Mouse (Mus musculus) midbrain, embryonic 11.5 days (tissue): ENCODE data around the gene Nup210l. TPM values are rescaled to one million over a fixed set of nuclear protein-coding genes. Genes with fewer than 3 reads are reported as not detected.

Experiments used
- ATAC-seq: fragments of 200-750 bp; cut with Nextera tagmentation; 2 replicates; pipeline ENCODE4 v1.8.0; 2017; ENCODE audit warnings: moderate TSS enrichment, moderate library complexity; ENCODE audit not compliant: low FRiP score
- DNase-seq: peaks from one replicate; pipeline ENCODE4 v3.0.0; 2015; ENCODE audit warnings: low spot score; ENCODE audit errors: missing footprints
- H3K27ac ChIP-seq: fragments of 300-500 bp; sonication (generic); 2 replicates; pipeline ENCODE4 v1.5.1; 2014; ENCODE audit warnings: low read depth, low read length
- H3K27me3 ChIP-seq: fragments of 300-500 bp; sonication (generic); 2 replicates; pipeline ENCODE4 v1.6.1; 2014; ENCODE audit warnings: mild to moderate bottlenecking, low read length, moderate library complexity, mixed read lengths; ENCODE audit not compliant: control insufficient read depth, insufficient read depth
- H3K36me3 ChIP-seq: fragments of 300-500 bp; sonication (generic); 2 replicates; pipeline ENCODE4 v1.6.1; 2014; ENCODE audit warnings: mild to moderate bottlenecking, low read length, moderate library complexity, mixed read lengths; ENCODE audit not compliant: control insufficient read depth, insufficient read depth
- H3K4me1 ChIP-seq: fragments of 300-500 bp; sonication (generic); 2 replicates; pipeline ENCODE4 v1.6.1; 2014; ENCODE audit warnings: low read length; ENCODE audit not compliant: control insufficient read depth, insufficient read depth
- H3K4me2 ChIP-seq: fragments of 300-500 bp; sonication (generic); 2 replicates; pipeline ENCODE4 v1.6.1; 2014; ENCODE audit warnings: mild to moderate bottlenecking, moderate library complexity
- H3K4me3 ChIP-seq: fragments of 300-500 bp; sonication (generic); 2 replicates; pipeline ENCODE4 v1.5.1; 2014; ENCODE audit warnings: low read depth, low read length
- H3K9ac ChIP-seq: fragments of 300-500 bp; sonication (generic); 2 replicates; pipeline ENCODE4 v1.6.1; 2014; ENCODE audit warnings: low read length
- H3K9me3 ChIP-seq: fragments of 300-500 bp; sonication (generic); 2 replicates; pipeline ENCODE4 v1.6.1; 2016; ENCODE audit warnings: low read length; ENCODE audit not compliant: control insufficient read depth
- WGBS: fragments of 180-500 bp; shearing (Covaris S2); extraction: QIAGEN DNeasy Blood & Tissue Kit; methylation state at CpG from one replicate; pipeline ENCODE4 v1.1.7; 2014; 5-methylcytosine and 5-hydroxymethylcytosine counted together
- polyA plus RNA-seq: library from polyadenylated mRNA; unstranded; fragments of >200 nt; fragmentation: Nextera tagmentation; extraction: Ambion mirVana; gene quantifications from 2 replicates; pipeline ENCODE4 v1.2.1, GENCODE M21; 2014

Gene Nup210l
- polyA plus RNA-seq, 1 experiment from 2014 or later: 0.60 TPM

DNA sequence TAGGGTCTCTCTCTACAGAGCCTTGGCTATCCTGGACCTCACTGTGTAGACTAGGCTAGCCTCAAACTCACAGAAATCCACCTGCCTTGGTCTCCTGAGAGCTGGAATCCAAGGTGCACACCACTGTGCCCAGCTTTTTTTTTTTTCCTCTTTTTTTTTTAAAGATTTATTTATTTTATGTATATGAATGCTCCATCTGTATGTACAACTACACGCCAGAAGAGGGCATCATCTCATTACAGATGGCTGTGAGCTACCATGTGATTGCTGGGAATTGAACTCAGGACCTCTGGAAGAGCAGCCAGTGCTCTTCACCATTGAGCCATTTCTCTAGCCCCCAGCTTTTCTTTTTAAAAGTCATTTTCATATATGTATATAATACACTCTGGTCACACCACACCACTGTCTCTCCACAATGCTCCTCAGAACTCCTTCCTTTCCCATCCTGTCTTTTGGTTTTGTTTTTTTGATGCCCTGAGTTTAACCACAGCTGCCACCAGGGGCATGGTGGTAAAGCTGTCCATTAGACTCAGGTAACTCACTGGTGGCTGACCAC is 112.0 kb downstream of the Nup210l start:
- Histone ChIP-seq H3K4me3 (no peak overlapping the region), H3K9me3 (no peaks in the 10 kb centered on the region), H3K27ac (no peak overlapping the region), H3K36me3 (no peaks in the 10 kb centered on the region; the same call in 1 of the 2 replicates), H3K4me1 (peaks cover 18% of the 10 kb centered on the region), H3K4me2 (no peak overlapping the region), H3K27me3 (no peaks in the 10 kb centered on the region), H3K9ac (no peak overlapping the region)
- DNase-seq (peak; percentile 68), ATAC-seq (no peak)
- WGBS: 25% methylated on average over 1 of the region's 1 CpGs

DNA sequence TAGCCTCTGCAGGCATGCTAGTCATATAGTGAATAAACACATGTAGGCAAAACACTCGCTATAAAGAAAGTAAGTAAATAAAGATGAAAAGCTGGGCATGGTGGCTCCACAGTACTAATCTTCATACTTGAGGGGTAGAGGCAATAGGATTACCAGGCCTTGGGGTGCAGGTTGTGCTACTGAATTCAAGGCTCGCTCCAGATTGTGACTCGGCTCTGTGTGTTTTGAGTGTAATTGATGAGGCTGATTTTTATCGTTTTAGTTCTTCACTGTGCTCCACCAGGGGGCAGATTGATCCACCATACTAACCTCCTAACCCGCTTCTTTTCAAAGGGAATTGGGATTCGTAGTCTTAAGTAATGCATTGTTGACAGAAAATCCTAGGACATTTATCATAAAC is 116.2 kb downstream of the Nup210l start:
- no peak for DNase-seq
- H3K36me3 ChIP-seq: no peaks in the 10 kb centered on the region; the same call in 1 of the 2 replicates
- H3K4me1 ChIP-seq: peaks cover 9% of the 10 kb centered on the region
- no peaks in the 10 kb centered on the region for H3K27me3 ChIP-seq
- H3K4me2 ChIP-seq: peak overlapping the region; percentile 71
- H3K4me3 ChIP-seq: peak overlapping the region; percentile 36
- 13% methylated on average over 6 of the region's 6 CpGs for WGBS
- peak; percentile 60 for ATAC-seq
- H3K9ac ChIP-seq: peak overlapping the region; percentile 74
- H3K9me3 ChIP-seq: no peaks in the 10 kb centered on the region
- peak overlapping the region; percentile 51 for H3K27ac ChIP-seq

DNA sequence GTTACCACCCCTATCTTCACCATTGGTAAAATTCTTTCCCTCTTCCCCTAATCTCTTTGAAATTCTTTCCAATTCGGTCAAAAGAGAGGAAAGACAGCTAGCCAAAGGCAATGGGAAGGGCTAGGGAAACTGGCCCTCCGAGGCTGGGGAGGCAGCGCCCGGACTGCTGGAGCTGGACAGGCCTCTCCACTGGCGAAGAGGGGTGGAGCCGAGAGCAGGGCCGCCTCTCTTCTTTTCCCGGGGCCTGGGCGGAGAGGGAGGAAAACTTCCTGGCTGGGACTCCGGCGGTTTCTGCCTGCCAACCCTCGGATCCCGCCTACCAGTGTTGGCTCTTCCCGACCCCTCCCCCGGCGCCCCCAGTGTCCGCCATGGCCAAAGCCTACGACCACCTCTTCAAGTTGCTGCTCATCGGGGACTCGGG is 116.6 kb downstream of the Nup210l start:
- WGBS: 0% methylated on average over 18 of the region's 20 CpGs
- ATAC-seq (peak; percentile 78), DNase-seq (peak; percentile 95)
- no peaks in the 10 kb centered on the region for H3K9me3 ChIP-seq
- H3K4me1 ChIP-seq: peaks cover 9% of the 10 kb centered on the region
- H3K27ac ChIP-seq: peak overlapping the region; percentile 51
- no peaks in the 10 kb centered on the region; the same call in 1 of the 2 replicates for H3K36me3 ChIP-seq
- peak overlapping the region; percentile 36 for H3K4me3 ChIP-seq
- peak overlapping the region; percentile 71 for H3K4me2 ChIP-seq
- peak overlapping the region; percentile 74 for H3K9ac ChIP-seq
- H3K27me3 ChIP-seq: no peaks in the 10 kb centered on the region

DNA sequence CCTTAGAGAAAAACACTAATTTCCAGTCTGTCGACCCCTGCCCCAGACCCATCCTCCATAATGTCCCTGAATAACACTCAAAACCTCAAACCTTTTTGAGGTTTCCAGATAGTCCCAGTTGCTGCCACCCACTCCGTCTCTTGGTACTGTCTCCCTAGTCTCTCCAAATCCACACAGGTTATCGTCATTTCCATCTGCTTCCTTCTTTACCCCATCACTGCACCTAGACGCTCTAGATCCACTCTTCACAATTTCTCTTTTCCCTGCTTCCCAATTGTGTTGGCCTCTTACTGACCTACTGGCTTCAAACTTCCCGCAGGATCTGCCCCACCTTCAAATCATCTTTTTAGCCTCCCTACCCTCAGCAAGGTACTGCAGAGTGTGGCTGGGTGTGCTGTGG is 117.2 kb downstream of the Nup210l start:
- Histone ChIP-seq H3K9me3 (no peaks in the 10 kb centered on the region), H3K27me3 (no peaks in the 10 kb centered on the region), H3K9ac (peak overlapping the region; percentile 74), H3K4me3 (peak overlapping the region; percentile 36), H3K4me1 (peaks cover 9% of the 10 kb centered on the region), H3K4me2 (peak overlapping the region; percentile 71), H3K36me3 (no peaks in the 10 kb centered on the region; the same call in 1 of the 2 replicates), H3K27ac (no peak overlapping the region)
- 25% methylated on average over 5 of the region's 5 CpGs for WGBS
- peak; percentile 78 for DNase-seq
- ATAC-seq: no peak

DNA sequence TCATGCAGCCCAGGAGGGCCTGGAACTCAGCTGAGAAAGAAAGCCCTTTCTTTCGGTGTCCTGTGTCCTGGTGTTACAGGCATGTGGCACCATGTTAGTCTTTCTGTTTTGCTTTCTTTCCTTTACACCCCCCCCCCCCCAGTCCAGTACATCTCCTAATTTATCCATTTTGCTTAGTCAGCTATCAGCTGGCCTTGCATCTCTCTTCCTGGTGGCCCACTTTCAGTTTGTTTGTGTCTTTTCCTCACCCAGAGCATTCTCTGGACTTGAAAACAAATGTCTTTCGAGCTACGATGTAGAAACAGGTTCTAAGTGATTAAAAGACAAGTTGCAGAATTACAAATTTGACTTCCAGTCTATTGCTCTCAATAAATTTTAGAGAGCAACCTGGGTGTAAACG is 118.5 kb downstream of the Nup210l start:
- whole genome bisulfite sequencing: 91% methylated on average over 4 of the region's 4 CpGs
- no peaks in the 10 kb centered on the region; the same call in 1 of the 2 replicates for H3K36me3 ChIP-seq
- no peak for DNase-seq
- no peak overlapping the region for H3K27ac ChIP-seq
- peaks cover 9% of the 10 kb centered on the region for H3K4me1 ChIP-seq
- no peak overlapping the region for H3K9ac ChIP-seq
- no peaks in the 10 kb centered on the region for H3K27me3 ChIP-seq
- no peak overlapping the region for H3K4me3 ChIP-seq
- H3K4me2 ChIP-seq: no peak overlapping the region
- no peaks in the 10 kb centered on the region for H3K9me3 ChIP-seq
- ATAC-seq: no peak

DNA sequence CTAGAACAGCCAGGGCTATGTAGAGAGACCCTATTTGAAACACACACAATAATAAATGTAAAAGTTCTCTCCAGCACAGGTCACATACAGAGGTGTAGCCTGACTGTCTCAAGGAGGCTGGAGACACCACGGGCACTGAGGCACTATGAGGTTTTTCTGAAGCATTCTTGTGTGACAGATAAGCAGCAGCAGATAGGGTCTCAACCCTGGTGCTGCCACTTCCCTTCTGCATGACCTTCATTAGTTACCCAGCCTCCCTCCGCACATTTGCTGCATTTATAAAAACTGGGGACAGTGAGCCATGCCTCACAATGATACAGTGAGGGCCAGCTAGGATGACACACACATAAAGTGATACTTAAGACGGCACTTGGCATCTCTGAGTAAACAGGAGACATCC is 119.0 kb downstream of the Nup210l start:
- no peaks in the 10 kb centered on the region for H3K9me3 ChIP-seq
- WGBS: 87% methylated on average over 3 of the region's 3 CpGs

DNA sequence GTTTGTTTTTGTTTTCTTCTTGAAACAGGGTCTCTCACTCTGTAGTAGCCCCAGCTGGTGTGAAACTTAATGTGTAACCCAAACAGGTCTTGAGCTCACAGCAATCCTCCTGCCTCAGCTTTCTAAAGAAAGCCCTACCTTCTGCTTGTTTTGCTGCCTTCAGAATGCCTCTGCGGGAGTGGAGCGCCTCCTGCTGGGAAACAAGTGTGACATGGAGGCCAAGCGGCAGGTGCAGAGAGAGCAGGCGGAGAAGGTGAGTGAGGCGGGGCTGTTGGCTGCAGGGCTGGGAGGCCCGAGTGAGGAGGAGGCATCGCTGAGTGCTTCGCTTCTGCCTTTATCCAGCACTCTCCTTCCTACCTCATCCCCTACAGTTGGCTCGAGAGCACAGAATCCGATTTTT is 120.4 kb downstream of the Nup210l start:
- no peaks in the 10 kb centered on the region; the same call in 1 of the 2 replicates for H3K36me3 ChIP-seq
- H3K27ac ChIP-seq: no peak overlapping the region
- no peaks in the 10 kb centered on the region for H3K9me3 ChIP-seq
- peaks cover 9% of the 10 kb centered on the region for H3K4me1 ChIP-seq
- H3K9ac ChIP-seq: no peak overlapping the region
- DNase-seq (no peak), ATAC-seq (no peak)
- no peak overlapping the region for H3K4me3 ChIP-seq
- WGBS: 83% methylated on average over 10 of the region's 10 CpGs
- H3K27me3 ChIP-seq: no peaks in the 10 kb centered on the region
- no peak overlapping the region for H3K4me2 ChIP-seq

More for the DNA sequence above, 119.0 kb downstream of the Nup210l start:
- Histone ChIP-seq H3K4me3 (no peak overlapping the region), H3K4me1 (peaks cover 9% of the 10 kb centered on the region), H3K4me2 (no peak overlapping the region), H3K27ac (no peak overlapping the region), H3K27me3 (no peaks in the 10 kb centered on the region), H3K36me3 (no peaks in the 10 kb centered on the region; the same call in 1 of the 2 replicates), H3K9ac (no peak overlapping the region)
- no peak for ATAC-seq
- DNase-seq: no peak

DNA sequence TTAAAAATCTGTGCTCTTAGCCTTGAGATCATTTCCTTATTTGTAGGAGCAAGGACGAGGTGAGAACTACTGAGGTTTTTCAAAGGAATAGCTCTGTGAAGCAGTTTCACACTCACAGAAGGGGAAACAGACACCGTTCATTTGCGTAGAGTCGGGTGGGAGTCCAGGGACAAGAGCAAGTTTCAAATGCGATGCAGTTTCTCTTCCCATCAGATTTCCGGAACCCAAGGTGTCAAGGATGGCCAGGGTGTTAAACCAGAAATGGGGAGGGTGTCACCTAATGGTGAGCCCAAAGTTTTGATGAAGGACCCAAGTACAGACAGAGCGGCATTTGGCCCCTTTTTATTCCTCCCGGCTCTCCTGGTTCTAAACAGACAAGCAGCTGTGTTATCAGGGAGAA is 127.1 kb downstream of the Nup210l start:
- Histone ChIP-seq H3K27me3 (no peaks in the 10 kb centered on the region), H3K36me3 (peaks cover 3% of the 10 kb centered on the region; the same call in 1 of the 2 replicates), H3K9me3 (no peaks in the 10 kb centered on the region), H3K4me3 (peak overlapping the region; percentile 83), H3K27ac (peak overlapping the region; percentile 45; the same call in 1 of the 2 replicates), H3K9ac (peak overlapping the region; percentile 83), H3K4me1 (peaks cover 5% of the 10 kb centered on the region; the same call in 1 of the 2 replicates), H3K4me2 (peak overlapping the region; percentile 83)
- WGBS: 15% methylated on average over 8 of the region's 8 CpGs
- DNase-seq (no peak), ATAC-seq (no peak)

DNA sequence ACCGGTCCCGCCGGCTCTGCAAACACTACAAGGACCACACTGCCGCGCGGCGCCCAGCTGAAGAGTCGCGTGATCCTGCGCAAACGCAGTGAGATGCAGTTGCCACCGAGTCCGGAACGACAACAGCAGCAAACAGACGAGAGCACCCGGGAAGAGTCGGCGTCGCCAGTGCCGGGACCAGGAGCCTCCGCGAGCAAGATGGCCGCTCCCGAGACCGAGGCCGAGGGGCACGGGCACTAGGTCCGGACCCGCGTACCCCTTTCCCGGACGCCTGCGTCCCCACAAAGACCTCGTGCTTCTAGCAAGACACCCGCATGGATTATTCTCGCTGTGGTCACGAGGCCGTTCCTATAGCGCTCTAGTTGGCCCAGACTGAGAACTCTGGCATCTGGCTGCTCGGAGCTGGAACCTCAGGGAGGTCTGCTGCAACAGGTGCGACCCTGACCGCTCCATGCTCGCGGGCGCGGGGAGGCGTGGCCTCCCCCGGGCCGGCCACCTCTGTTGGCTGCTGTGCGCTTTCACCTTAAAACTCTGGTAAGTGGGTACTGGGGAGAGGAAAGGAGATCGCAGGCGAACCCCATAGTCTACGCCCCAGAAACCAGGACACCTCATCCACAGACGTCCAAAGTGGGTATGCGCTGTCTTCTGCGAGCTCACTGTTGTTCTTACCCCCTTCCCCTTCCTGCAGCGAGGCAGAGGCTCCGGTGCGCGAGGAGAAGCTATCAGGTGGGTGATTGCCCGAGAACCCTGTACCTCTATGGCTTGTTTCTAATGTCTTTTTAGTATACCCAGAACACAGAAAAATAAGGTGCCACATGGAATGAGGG is 127.8 kb downstream of the Nup210l start, which contains the start of gene Jtb:
Gene Jtb (plus strand): TSS at position 91 of the 827 bp plus-strand sequence.
- DNase-seq: peak; percentile 98
- Histone ChIP-seq H3K4me2 (peak within 1 kb of the TSS; percentile 83), H3K4me3 (peak within 1 kb of the TSS; percentile 83), H3K36me3 (peaks cover 3% of the 10 kb centered on the region; the same call in 1 of the 2 replicates), H3K9me3 (no peaks in the 10 kb centered on the region), H3K9ac (peak within 1 kb of the TSS; percentile 83), H3K27me3 (no peaks in the 10 kb centered on the region), H3K27ac (peak within 1 kb of the TSS; percentile 45), H3K4me1 (peaks cover 5% of the 10 kb centered on the region; the same call in 1 of the 2 replicates)
- WGBS: under 1% methylated on average over 61 of the region's 61 CpGs
- peak; percentile 97 for ATAC-seq
